Mouse (Mus musculus) frontal cortex, adult 2 months (tissue): ENCODE results near the gene Phactr1. TPM values are rescaled to one million over a fixed set of nuclear protein-coding genes. Genes with fewer than 3 reads are reported as not detected.
A peak's percentile ranks its signal among the peaks of the same experiment; 100 is the strongest.

Experiments used
- DNase-seq, 2 experiments: peaks; one replicate each; pipeline ENCODE4 v3.0.0; 2022; ENCODE audit warnings: low spot score in 1 of 2; ENCODE audit errors: extremely low spot score in 1 of 2
- polyA plus RNA-seq: library from polyadenylated mRNA; depleted of rRNA; stranded (reverse); fragments of >200 nt; gene quantifications from 2 replicates; pipeline ENCODE4 v1.2.3, GENCODE M21; 2012

The Phactr1 gene
- polyA plus RNA-seq, 1 experiment = 157 TPM

DNA sequence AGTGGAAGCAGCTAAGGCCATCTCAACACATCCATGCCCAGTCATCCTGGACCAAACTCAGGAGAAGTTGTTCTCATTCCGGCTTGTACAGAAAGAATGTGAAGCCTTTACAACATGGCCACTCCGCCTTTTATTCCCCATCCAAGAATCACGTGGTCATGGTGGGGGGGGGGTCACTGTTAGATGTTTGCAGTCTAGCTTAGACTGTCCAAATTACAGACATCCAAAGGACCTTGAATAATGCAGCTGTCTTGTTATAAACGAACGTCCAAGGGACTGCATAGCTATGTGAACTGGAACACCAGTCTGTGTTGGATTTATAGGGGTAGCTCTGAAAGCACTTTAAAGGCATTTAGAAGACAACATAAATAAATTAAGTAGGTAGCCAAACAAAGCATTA lies 328.0 kb downstream of the Phactr1 start:
- no peak for DNase-seq

DNA sequence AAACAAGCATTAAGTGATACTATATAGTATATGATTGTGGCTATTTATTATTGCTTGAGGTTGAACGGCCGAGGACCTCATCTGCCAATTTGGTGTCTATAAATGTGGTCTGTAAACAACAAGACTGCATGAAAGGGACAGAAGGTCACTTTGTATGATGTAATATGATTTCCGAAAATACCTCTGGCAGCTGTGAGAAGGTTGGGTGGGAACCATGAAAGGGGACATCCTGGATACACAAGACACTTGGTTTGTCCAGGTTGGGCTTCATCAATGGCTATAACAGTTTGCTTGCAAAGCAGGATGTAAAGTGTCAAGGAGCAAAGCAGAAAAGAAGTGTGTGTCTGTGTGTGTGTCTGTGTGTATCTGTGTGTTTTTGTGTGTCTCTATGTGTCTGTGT lies 329.2 kb downstream of the Phactr1 start:
- DNase-seq = no peak

DNA sequence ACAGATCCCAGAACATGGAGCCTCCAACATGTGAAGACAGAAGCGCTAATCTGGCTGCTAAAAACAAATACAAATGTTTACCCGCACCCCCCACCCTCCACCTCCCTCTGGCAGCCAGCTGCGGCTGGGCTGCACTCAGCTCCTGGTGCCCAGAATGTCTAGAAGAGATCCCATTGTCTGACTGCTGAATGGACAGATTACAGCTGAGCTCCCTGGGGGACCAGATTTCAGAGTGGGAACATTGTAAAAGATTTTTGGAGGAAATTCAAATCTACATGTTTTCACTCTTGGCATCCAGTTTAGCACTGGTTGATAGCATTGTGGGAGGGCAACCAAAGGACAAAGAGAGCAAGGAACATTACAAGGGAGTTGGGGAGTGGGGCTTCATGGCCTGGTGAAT lies 331.1 kb downstream of the Phactr1 start:
- peak in 1 of 2 experiments; percentile 31 for DNase-seq

DNA sequence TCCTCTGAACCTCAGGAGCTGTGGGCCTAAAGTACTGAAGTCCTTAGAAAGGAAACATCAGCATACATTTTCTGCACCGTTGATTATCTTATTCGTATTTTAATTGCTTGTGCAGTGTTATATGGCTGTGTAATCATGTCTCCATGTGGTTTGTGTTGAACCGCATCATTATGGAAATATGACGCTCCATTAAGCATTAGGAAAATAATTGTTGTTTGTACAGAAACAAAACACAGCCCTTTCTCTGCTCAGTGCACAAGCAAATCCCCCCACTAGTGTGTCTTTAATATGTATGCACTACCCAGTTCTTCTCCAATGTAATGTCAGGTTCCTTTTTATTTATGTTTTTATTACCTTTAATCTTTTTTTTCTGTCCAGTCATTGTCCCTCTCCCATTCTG lies 333.6 kb downstream of the Phactr1 start:
- no peak for DNase-seq

DNA sequence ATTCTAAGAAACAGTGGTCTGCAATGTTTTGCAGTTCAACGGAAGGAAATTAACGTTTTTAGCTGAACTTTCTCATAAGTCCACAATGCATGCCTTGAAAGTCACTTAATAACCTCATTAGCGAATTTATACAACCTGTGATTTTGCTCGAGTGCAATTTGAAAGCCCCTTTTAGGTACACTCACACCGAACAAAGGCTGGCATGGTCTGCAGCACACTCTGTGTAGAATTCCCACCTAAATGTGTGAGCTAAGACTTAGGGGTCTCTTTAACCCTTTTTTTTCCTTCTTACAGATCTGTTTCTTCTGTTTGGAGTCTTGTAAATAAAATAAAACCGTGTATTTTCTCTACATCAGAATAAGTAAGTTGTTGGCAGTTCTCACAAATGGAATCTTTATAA lies 335.3 kb downstream of the Phactr1 start:
- DNase-seq = no peak

DNA sequence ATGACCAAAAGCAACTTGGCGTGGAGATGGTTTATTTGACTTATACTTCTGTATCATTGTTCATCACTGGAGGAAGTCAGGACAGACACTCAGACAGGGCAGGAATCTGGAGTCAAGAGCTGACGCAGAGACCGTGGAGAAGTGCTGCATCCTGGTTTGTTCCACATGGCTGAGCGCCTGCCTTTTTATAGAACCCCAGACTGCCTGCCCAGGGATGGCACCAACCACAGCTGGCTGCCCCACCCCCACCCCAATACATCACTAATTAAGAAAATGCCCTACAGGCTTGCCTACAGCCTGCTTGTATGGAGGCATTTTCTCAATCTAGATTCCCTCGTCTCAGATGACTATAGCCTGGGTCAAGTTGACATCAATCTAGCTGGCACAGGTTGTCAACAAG lies 338.4 kb downstream of the Phactr1 start:
- DNase-seq = no peak

DNA sequence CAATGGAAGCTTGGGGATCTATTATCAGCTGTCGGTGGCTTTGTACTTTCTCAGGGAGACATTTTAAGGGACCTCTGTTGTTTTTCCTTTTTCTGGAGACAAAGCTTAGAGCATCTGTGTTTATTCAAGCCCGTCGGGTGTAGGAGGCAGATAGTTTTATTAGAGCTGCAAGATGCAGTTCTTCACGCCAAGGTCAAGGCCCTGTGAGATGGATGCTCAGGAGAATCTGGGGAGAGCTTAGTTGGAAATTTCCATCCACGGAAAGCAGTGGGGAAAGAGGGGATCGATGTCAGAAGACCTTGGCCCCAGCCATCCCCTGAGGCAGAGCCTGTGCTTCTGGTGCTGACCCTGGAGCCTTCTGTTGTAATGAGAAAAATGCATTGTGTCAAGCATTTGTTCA lies 340.6 kb downstream of the Phactr1 start:
- DNase-seq = no peak

DNA sequence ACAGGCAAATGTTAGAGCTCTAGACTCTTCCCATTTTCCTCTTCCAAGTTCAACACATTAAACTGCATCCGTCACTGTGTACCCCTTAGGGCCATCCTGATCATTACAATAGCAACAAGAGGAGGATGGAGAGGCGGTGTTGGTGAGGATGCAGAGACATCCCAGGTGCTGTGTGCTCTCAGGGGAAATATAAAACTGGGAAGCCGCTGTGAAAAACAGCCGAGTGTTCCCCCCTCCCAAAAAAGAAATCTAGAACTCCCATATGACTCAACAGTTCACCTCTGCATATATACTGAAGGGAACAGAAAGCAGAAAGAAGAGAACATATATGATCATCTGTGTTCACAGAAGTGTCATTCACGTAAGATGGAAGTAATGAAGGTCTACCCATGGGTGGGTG lies 342.6 kb downstream of the Phactr1 start:
- DNase-seq = no peak

DNA sequence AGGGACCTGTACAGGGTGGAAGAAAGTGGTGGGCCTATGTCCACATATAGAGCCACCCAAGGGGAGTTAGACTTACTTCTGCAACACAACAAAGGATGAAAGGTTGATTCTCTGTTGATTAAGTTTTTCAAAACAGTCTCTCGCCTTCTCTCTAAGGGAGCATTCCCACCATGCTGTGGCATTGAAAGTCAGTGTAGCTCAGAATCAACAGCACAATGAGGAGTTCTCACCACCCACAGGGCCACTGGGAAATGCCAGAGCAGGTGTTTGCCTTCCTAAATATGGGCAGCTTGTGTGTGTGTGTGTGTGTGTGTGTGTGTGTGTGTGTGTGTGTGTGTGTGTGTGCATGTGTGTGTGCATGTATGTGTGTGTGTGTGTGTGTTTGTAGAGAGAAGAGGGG lies 347.1 kb downstream of the Phactr1 start:
- DNase-seq = no peak

DNA sequence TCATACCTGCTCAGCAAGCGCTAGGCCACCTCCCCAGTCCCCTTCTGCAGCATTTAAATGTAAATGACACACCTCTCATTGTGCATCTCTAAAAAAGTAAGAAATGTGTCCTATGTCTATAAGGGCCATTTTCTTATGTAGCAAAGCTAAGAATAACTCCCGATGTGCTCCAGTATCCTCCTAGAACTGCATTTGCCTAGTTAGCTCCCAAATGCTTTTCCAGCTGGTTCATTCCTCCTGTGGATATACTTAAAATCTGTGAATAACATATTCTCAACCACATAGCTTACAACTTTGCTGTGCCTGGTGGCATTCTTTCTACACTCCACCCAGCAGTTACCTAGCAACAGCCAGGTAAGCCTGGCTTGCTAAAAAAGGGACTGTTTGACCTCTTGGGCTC lies 349.8 kb downstream of the Phactr1 start:
- peak in 1 of 2 experiments; percentile 29 for DNase-seq

DNA sequence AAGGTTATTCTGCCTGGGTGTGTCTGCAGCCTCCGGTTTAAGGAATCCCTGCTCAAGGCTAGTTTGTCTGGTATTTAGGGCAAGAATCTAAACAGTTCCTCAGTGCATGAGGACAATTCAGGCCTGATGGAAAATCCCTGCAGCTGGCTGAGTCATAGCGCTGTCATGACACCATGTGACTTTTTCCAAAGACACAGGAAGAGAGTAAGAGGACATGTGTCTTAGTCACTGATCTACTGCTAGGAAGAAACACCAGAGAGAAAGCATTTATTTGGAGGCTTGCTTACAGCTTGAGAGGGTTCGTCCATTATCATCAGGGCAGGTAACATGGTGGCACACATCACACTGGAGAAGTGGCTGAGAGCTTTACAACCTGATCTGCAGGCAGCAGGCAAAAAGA lies 352.0 kb downstream of the Phactr1 start:
- peak in 1 of 2 experiments; percentile 46 for DNase-seq

DNA sequence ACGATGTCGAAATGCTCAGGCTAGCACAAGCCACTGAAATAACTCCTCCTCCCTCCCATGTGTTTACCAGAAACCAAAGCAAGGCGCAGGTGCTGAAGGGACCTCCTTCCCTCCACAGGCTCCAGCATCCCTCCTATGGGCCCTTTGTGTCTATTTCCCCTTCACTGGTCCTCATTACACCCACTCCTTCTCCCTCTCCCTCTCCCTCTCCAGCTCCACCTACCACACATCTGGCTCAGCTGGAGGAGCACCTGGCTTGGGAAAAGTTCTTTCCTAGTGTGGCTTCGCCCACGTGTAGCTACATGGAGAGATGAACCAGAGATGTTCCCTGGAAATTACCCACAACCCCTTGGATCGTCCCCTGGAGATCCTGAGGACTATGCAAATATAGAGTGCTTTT lies 356.1 kb downstream of the Phactr1 start:
- peak in 1 of 2 experiments; percentile 34 for DNase-seq

DNA sequence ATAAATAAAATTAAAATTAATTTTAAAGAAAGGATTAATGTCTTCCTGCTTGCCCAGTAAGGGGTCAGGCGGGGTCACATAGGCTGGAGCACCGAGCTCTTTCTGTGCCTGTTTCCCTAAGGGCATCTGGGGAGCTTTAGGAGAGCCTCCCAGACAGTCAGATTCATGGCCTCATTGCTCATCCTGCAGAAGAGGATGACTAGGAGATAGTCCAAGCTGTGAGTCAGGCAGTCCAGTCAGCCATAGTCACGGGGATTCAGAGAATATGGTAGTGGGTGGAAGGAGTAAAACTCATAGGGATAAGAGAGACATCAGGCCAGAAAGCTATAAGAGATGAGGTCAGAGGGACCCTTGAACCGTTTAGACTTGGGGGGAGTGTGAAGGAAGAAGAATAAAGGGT lies 362.3 kb downstream of the Phactr1 start:
- peak in 1 of 2 experiments; percentile 44 for DNase-seq

DNA sequence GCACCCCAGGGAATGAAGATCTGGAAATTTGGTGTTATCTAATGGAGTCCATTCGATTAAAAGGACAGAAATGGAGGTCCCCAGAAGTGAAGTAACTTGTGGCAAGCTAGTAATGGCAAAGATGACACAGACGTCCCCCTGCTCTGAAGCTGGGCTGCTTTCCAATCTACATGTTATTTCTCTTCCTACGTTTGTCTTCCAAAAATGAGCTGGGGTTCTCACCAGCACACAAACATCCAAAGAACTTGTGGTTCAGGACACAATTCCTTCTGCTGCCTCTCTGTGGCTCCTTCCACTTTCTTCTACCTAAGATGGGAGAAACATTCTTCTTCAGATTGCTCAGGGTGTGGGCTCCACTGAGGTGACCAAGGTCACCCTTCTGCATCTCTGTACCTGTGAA lies 368.1 kb downstream of the Phactr1 start:
- peak in 1 of 2 experiments; percentile 45 for DNase-seq

DNA sequence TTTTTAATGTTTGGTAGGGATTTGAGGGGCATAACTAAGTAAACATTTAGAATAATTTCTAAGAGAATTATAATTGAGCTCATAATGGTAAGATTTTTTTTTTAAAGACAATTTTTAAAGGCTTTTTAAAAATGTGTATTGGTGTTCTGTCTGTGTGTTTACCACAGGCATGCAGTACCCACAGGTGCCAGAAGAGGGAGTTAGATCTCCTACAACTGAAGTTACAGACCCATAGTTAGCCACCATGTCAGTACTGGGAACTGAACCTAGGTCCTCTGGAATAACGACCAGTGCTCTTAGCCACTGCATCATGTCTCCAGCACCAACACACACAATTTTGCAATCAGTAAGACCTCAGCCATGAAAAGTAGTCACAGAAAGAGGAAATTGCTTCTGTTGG lies 372.8 kb downstream of the Phactr1 start:
- no peak for DNase-seq

DNA sequence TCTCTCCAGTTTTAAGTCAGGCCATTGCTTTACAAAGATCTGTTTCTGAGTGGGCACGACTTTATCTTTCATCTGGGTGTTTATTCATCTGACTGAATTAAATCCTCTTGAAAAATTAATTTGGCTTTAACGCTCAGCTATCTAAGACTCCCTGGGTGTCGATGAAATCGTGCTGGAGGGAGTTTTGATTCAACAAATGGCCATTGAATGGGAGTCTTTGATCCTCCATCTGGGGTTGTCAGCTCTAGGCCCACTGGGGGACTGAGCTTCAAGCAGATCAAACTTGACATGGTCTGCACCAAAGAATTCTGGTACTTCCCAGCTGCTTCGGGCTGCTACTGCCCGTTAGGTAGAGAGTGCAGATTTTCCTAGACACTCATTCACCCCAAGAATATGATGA lies 374.7 kb downstream of the Phactr1 start:
- no peak for DNase-seq

DNA sequence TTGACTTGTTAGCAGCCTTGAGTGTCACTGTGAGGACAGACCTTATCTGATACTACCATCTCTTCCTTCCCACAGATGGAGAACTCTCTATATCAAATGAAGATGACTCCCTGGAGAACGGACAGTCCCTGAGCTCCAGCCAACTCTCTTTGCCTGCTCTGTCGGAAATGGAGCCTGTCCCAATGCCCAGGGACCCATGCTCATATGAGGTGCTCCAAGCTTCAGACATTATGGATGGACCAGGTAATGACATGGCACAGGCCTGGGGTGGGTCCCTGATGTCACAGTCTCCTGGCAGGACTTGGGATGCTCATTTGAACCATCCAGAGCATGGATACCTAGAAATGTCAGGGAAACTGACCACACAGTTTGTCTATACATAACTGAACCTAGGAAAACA lies 376.7 kb downstream of the Phactr1 start:
- no peak for DNase-seq

DNA sequence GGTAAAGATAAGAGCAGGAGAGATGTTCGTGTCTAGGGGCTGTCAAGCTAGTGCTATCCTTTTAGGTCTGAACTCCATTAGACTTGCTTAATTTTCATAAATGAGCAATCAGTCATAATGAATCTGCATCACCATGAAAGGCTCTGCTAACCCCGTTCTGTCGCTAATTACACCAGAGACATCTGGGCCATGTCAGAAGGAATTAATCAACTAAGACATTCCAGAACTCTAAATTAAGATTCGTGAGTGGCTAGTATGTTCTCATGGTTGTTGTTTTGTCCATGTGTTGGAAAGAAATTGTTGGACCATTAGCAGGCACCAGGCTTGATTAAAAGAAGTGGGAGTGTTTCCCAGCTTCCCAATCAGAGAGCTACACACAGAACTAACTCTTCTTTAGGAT lies 382.9 kb downstream of the Phactr1 start:
- DNase-seq = no peak

DNA sequence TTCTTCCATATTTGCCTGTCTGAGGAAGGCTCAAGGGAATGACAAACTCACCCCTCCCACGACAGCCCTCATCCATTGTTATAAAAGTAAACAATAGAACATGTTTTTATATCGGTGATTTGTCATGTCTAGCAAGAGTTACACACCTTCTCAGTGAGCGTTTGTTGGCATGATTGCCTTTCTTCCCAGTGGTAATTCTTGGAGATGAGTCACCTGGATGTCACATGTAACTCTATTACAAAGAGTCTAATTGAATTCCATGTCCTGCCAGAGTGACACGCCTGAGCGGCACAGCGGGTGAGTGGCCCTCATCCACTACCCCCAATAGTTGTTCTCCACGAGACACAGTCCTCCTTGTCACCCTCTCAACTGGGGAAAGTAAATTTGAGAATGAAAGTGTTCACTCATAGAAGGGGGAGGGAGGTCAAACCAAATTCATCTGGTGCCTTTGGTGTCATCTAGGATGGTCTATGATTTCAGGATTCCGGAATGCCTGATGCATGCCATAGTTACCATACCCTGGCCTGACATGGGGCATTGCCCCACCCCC lies 388.4 kb downstream of the Phactr1 start:
- DNase-seq = no peak

DNA sequence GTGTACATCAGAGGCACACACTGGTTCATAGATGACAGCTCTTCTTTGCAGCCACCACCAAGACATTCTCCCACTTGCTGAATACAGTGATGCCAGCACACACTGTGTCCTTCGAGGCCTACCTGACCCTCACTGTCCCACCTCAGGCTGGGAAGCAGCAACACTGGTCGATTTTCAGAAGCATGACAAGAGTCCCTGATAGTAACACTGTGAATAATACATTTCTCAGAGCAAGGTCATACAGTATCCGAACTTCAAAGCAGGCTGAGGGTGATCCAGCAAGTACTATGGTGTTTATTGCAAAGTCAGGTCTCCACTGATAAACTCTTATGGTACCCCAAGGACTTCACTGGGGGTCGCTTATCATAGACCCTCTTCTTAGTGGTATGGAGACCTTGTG lies 390.1 kb downstream of the Phactr1 start:
- DNase-seq = no peak

DNA sequence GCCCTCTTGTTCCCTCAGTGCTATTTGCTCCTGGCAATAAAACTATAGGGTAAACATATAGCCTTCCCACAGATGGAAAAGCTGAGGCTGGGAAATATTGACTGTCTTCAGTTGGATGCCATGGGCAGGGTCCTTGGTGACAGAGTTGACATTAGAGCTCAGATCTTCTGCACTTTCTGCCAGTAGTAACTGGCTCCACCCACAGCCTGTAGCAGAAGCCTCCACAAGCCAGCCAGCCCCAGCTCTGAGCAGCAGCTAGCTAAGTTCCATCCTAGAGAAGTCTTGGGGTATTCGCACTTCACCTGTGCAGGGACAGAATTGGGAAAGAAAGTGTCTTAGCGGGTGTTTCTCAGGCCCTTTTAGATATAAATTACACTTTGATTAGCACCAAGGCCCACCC lies 390.5 kb downstream of the Phactr1 start:
- no peak for DNase-seq

DNA sequence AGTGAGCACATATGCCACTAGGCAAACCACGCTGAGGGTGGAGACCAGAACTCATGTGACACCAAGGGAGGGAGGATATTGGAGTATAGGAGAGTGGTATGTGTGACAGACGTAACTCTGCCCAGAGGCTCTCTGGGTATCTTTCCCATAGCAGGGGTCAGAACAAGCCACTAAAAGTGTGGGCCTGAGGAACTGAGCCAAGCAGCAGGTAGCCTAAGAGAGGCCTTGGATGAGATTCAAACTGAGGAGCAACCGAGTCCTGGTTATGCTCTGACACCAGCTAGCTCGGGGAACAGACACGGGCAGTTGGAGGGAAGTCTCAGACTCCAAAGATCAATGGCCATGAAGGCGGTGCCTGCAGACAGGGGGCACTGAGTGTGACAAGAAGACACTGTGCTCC lies 395.0 kb downstream of the Phactr1 start:
- no peak for DNase-seq

DNA sequence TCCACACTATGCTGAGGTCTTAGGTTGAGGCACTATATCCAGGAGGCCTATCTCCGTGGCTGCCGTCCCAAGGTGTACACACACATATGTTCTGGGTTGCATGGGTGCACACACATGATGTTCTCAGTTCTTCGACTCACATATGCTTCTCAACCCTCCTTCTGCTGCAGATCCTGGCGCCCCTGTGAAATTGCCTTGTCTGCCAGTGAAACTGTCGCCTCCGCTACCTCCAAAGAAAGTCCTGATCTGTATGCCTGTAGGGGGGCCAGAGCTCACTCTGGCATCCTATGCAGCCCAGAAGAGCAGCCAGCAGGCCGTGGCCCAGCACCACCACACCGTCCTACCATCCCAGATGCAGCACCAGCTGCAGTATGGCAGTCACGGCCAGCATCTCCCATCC lies 397.1 kb downstream of the Phactr1 start:
- no peak for DNase-seq
